Mouse (Mus musculus) macrophage (primary cell): Measurements from ENCODE around the gene Dnaja1. TPM values are rescaled to one million over a fixed set of nuclear protein-coding genes. Genes with fewer than 3 reads are reported as not detected.

Experiments
- H3K27ac ChIP-seq: fragments of 350-480 bp; formaldehyde crosslinking; 2 replicates; pipeline ENCODE4 v1.9.0; 2021
- H3K36me3 ChIP-seq: fragments of 350-480 bp; formaldehyde crosslinking; 2 replicates; pipeline ENCODE4 v1.9.0; 2021; ENCODE audit errors: inconsistent target
- H3K4me3 ChIP-seq: fragments of 350-480 bp; formaldehyde crosslinking; 2 replicates; pipeline ENCODE4 v1.9.0; 2021; ENCODE audit errors: inconsistent target
- H3K79me2 ChIP-seq: fragments of 350-480 bp; formaldehyde crosslinking; 2 replicates; pipeline ENCODE4 v1.9.0; 2021; ENCODE audit errors: inconsistent target
- WGBS: methylation state at CpG from one replicate; pipeline ENCODE4 v1.1.7; 2026; ENCODE audit warnings: inconsistent platforms; ENCODE audit not compliant: missing documents; 5-methylcytosine and 5-hydroxymethylcytosine counted together
- polyA plus RNA-seq: library from polyadenylated mRNA; stranded (reverse); fragments of 250-400 nt; gene quantifications from 3 replicates; pipeline ENCODE4 v1.2.4, GENCODE M21; 2018; ENCODE audit warnings: inconsistent platforms
- total RNA-seq, 78 experiments: library from RNA; depleted of rRNA; stranded (reverse); fragments of 250-400 nt; gene quantifications; 1 replicate in 9 of 78; 2 replicates in 24 of 78; 3 replicates in 43 of 78; 4 replicates in 2 of 78; pipeline ENCODE4 v1.2.4; 2018; ENCODE audit warnings: inconsistent platforms in 56 of 78

Gene Dnaja1
- 100 to 1,000 TPM in 25 of 26 experiments, 10 to 100 TPM in 1; 100.0 to 336 (median 180) TPM for total RNA-seq (2018; cell fraction: chromatin; rRNA removed)
- total RNA-seq (2018; cell fraction: cytosol; rRNA removed) = 100 to 1,000 TPM; 110 to 274 (median 216) TPM
- total RNA-seq (2018; cell fraction: nucleus; rRNA removed) = 100 to 1,000 TPM; 113 to 276 (median 191) TPM
- 166 to 355 TPM (median 180 TPM) in 3 replicates for polyA plus RNA-seq

DNA sequence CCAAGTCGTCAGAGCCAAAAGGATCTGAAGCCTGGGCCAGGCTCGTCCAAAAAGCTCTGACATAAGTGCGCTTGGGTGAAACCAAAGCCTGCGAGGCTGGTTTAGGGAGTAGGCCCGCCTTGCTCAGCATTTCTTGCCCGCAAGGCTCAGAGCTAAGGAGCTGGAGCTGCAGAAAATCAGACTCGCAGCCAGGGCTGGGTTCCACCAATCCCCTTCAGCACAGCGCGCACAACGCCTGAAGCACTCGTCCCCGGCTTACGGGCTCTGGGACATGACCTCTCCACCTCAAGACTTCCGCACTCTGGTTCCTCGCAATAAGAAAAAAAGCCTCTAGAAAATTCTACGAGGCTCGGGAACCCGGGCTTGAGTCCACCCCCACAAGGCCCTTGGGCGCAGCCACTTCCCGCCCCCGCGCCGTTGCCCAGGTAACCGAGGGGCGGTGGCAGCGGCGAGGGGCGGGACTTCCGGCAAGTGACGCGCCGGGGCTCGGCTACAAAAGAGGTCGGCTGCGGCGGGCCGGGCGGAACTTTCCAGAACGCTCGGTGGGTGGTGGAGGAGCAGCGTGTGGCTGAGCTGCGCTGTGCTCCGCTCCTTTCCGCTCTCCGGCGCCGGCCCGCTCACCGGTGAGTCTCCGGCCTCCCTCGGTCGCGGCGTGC is at the start of gene Dnaja1:
TSS of gene Dnaja1 (plus strand) at position 140 of the 656 bp plus-strand sequence.
- H3K4me3 ChIP-seq = peak within 1 kb of the TSS; percentile 77
- WGBS = 2% methylated on average over 38 of the region's 54 CpGs
- peaks cover 43% of the 10 kb centered on the region for H3K79me2 ChIP-seq
- peaks cover 23% of the 10 kb centered on the region; the same call in 1 of the 2 replicates for H3K36me3 ChIP-seq
- peak within 1 kb of the TSS; percentile 91 for H3K27ac ChIP-seq

DNA sequence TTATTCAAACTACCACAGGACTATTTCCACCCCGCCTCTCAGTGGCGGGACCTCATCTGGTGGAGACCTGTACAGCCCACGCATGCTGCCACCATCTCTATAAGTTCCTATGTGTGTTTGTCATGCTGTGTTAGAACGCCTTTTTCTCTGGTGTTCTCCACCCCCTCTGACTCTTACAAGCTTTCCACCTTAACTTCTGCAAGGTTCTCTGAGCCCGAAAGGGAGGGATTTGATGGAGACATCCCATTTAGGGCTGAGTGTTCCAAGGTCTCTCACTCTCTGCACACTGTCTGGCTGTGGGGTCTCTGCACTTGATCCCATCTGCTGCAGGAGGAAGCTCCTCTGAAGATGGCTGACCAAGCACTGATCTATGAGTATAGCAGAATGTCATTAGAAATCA is 48.4 kb upstream of the Dnaja1 start:
- Histone ChIP-seq H3K4me3 (no peak overlapping the region), H3K79me2 (no peaks in the 10 kb centered on the region), H3K36me3 (no peaks in the 10 kb centered on the region), H3K27ac (no peak overlapping the region)
- 97% methylated on average over 5 of the region's 5 CpGs for WGBS

DNA sequence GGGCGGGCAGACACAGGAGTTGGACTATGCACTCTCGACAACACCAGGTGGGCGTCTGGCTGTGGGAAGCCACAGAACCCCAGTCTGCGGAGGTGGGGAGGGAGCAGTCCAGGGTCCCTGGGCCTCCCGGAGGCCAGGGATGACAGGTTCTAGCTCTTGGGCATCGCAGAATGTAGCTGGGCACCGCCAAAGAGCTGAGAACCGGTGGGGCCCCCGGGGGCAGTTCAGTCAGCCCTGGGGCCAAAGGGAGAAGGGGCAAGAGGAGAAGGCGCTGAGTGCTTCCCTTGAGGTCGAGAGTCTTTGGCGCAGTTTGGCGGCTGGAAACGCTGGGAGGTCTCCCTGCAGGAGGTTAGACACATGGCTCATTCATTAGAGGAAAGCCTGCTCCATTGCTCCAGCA is 45.6 kb upstream of the Dnaja1 start:
- Histone ChIP-seq H3K79me2 (no peaks in the 10 kb centered on the region), H3K27ac (no peak overlapping the region), H3K36me3 (no peaks in the 10 kb centered on the region), H3K4me3 (no peak overlapping the region)
- 46% methylated on average over 14 of the region's 14 CpGs for WGBS

DNA sequence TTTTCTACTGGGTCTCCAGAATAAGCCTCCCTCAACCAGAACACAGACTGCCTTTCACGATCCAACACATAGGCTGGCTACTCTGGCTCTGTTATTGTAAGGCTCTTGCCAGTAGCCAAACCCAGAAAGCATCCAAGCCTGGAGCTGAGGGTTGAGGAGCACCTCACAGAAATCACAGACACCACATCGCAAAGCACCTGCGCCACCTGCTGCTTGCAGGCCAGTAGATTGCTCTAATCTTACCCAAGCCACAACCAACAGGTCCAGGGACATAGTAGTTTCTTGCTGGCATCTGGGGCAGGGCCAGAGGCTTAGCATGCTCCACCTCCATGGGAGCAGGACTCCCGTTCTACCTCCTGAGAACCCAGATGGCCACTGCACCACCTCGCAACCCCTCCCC is 44.8 kb upstream of the Dnaja1 start:
- 56% methylated on average over 5 of the region's 5 CpGs for WGBS

DNA sequence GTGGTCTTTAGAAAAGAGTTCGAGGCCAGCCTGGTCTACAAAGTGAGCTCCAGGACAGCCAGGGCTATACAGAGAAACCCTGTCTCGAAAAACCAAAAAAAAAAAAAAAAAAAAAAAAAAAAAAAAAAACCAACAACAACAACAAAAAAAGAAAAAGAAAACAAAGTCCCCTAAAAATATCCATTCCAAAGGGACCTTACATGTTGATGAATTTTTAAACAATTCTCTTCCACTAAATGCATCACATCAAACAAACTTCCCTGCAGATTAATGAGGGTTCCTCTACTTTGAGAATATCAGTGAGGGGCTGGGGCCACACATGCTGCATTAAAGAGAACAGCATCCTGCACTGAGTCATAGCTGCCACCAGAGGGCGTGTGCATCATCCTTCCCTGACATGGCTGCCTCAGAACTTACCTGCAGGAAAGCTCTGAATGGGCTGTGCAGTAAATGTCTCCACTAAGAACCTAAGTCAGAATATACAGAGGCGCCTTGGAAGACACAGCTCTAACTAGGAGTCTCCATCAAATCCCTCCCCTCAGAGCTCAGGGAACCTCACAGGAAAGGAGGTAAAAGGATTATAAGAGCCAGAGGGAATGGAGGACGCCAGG is 41.6 kb upstream of the Dnaja1 start:
- 61% methylated on average over 5 of the region's 5 CpGs for WGBS

More for the DNA sequence above, 44.8 kb upstream of the Dnaja1 start:
- H3K79me2 ChIP-seq = no peaks in the 10 kb centered on the region
- no peak overlapping the region for H3K27ac ChIP-seq
- H3K36me3 ChIP-seq = no peaks in the 10 kb centered on the region
- H3K4me3 ChIP-seq = no peak overlapping the region

DNA sequence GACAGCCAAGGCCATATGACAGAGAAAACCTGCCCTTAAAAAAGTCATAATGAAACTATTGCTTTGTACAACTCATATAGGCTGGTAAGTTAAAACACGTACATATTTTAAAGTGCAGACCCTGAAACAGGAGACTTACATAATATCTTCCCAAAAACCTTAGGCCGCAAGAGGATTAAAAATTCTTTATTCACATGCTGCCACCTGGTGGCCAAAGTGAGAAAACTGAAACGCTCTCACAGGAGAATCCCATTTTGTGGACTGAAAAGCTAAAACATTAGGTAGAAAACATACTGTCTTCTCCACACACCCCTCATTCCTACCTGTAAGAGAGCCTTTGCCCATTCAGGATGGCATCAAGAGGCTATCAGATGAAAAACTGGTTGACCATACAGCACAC is 40.0 kb upstream of the Dnaja1 start:
- H3K79me2 ChIP-seq = no peaks in the 10 kb centered on the region
- H3K36me3 ChIP-seq = peaks cover 11% of the 10 kb centered on the region; the same call in 1 of the 2 replicates
- no peak overlapping the region for H3K4me3 ChIP-seq
- WGBS = 16% methylated on average over 3 of the region's 3 CpGs
- no peak overlapping the region for H3K27ac ChIP-seq

More for the DNA sequence above, 41.6 kb upstream of the Dnaja1 start:
- Histone ChIP-seq H3K27ac (no peak overlapping the region), H3K79me2 (no peaks in the 10 kb centered on the region), H3K36me3 (no peaks in the 10 kb centered on the region), H3K4me3 (no peak overlapping the region)

DNA sequence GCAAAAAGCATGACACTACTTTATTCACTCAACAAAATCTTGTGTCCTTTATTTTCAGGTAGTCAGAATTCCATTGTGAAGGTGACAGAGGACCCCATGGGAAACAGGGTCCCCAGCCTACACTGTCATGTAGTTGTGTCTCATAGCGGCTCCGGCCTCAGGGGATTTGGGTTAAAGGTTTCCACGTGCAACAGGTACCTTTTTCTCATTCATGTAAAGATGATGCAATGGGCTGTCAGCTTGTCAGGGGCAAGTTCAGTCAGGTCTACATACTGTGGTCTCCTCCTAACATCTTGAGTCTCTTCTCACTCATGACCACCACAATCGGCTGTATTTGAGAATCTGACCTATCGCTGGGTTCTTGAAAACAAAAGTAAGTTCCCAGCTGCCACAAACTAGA is 39.6 kb upstream of the Dnaja1 start:
- H3K27ac ChIP-seq = no peak overlapping the region
- WGBS = 87% methylated on average over 5 of the region's 5 CpGs
- no peak overlapping the region for H3K4me3 ChIP-seq

DNA sequence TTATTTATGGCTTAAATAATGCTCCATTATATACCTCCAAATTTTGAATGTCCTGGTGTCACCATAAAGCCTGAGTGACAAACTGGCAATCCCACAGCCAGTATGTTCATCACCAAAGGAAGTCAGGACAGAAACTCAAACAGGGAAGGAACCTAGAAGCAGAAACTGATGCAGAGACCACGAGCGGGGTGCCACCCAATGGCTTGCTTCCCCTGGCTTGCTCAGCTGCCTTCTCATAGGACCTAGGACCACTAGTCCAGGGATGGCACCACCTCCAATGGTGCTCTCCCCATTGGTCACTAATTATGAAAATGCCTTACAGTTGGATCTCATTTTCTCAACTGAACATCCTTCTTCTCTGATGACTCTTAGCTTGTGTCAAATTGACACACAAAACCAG is 38.6 kb upstream of the Dnaja1 start:
- WGBS = 25% methylated on average over 2 of the region's 2 CpGs
- H3K79me2 ChIP-seq = no peaks in the 10 kb centered on the region
- no peak overlapping the region for H3K4me3 ChIP-seq
- peaks cover 23% of the 10 kb centered on the region; the same call in 1 of the 2 replicates for H3K36me3 ChIP-seq
- no peak overlapping the region for H3K27ac ChIP-seq

More for the DNA sequence above, 39.6 kb upstream of the Dnaja1 start:
- Histone ChIP-seq H3K79me2 (no peaks in the 10 kb centered on the region), H3K36me3 (peaks cover 14% of the 10 kb centered on the region; the same call in 1 of the 2 replicates)

DNA sequence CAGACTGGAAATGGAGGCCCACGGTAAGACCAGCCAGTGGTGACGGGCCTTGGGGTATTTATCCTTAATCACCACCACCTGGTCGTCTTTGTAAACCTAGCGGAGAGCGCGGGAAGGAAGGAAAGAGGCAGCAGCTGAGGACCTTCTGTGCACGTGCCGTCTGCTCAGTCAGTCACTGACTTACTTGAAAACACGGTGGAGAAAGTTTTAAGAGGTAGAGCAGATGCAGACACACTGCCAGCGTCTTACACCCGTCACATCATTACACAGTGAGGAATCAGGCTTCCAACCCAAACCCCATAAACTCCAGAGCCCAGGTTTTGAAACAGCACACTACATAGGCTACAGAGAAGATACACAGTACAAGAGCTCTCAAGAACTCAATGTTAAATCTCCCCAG is 30.9 kb upstream of the Dnaja1 start:
- WGBS = 97% methylated on average over 11 of the region's 11 CpGs

DNA sequence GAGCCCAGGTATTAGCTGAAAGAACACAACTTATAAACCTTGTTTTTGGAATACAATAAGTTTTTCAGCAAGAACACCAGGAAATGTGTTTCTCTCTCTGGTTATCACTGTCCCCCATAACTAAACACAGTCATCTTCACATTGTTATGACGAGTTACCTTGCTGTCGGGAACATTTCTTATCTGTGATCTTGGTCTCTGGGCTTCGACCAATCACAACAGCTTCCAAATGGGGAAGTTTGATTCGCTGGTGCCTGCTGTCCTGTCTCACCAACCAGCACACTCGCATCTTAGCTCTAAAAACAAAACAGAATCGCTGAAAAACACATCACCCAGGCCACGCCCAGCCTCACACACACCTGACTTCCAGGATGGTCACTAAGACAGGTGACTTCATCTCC is 24.9 kb upstream of the Dnaja1 start:
- 73% methylated on average over 7 of the region's 7 CpGs for WGBS
- no peak overlapping the region for H3K27ac ChIP-seq
- no peak overlapping the region for H3K4me3 ChIP-seq
- peaks cover 44% of the 10 kb centered on the region for H3K36me3 ChIP-seq
- peaks cover 23% of the 10 kb centered on the region for H3K79me2 ChIP-seq

More for the DNA sequence above, 30.9 kb upstream of the Dnaja1 start:
- Histone ChIP-seq H3K79me2 (no peaks in the 10 kb centered on the region), H3K27ac (no peak overlapping the region), H3K36me3 (peaks cover 74% of the 10 kb centered on the region), H3K4me3 (no peak overlapping the region)

DNA sequence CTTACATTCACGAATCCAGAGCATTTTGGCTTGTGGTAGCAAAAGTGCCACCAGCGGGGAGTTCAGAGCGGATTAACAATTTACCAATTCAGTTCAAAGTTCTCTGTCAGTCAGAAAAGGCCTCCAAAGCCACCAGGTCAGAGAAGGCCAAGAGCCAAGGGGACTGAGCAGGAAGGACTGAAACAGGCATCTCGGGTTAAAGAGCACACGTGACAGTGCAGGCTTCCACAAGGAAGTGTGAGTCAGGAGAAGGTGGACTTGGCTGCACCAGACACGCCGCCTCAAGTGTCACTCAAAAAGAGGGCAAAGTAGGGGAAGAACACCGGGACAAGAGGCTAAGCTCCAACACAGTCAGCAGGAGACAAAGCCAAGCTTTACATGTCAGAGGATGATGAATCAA is 21.7 kb upstream of the Dnaja1 start:
- peaks cover 15% of the 10 kb centered on the region; the same call in 1 of the 2 replicates for H3K36me3 ChIP-seq
- WGBS = 61% methylated on average over 7 of the region's 8 CpGs
- H3K4me3 ChIP-seq = no peak overlapping the region
- peaks cover 27% of the 10 kb centered on the region for H3K79me2 ChIP-seq
- H3K27ac ChIP-seq = peak overlapping the region; percentile 36

DNA sequence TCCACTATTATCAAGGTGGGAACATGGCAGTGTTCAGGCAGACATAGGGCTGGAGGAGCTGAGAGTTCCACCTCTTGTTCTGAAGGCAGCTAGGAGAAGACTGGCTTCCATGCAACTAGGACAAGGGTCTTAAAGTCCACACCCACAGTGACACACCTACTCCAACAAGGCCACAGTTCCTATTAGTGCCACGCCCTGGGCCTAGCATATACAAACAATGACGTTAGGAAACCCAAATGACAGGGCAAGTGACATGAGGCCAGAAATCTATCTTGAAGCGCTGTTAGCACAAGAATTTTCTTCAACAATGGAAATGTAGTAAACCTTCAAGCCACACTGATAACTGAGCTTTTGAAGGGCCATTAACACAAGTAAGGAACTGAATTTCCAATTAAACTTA is 20.2 kb upstream of the Dnaja1 start:
- H3K27ac ChIP-seq = peak overlapping the region; percentile 95
- 92% methylated on average over 3 of the region's 3 CpGs for WGBS
- 0 out of 2 replicates have a peak, but pooled peaks cover 2% of the 10 kb centered on the region for H3K36me3 ChIP-seq
- peaks cover 27% of the 10 kb centered on the region for H3K79me2 ChIP-seq
- peak overlapping the region; percentile 75 for H3K4me3 ChIP-seq

DNA sequence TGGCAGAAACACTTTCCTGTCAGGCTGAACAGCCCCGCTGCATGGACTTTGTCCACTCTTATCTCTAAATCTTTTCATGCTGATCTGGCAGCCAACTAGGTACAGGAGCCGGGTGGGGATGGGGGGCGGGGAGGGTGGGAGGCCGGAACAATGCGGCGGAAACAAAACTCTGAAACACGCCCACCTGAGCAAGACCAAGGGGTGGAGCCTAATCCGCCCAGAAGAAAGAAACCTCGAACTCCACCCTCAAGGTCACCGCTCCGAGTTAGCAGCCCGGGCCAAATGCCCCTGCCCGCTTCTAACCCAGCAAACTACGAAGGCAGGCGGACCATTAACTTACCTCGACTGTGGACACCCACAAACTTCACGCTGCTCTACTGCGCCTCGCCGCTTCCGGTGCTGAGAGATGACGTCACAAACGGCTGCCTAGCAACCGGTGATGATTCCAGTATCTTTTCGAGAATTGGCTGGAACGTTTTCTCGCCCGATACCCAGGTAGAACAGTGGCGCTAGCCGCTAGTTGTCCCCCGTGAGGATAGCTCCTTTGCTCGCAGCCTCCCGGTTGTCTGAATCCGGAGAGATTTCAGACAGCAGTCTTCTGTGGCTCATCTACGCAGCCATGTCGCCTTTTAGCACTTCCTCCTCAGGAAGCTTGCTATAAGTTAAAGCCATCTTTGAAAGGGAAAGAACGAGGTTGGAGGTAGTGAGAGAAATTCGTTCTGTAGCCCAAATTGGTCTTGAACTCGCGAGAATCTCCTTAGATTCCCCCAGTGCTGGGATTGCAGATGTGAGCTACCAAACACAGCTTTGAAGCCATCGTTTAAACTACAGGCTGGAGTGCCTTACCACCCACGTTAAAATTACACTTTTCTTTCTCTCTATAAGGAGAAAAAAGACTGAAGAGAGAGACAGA is 18.9 kb upstream of the Dnaja1 start, which contains the start of gene Aptx:
TSS of gene Aptx (minus strand) at position 398 of the 913 bp plus-strand sequence.
- no peaks in the 10 kb centered on the region for H3K36me3 ChIP-seq
- under 1% methylated on average over 42 of the region's 42 CpGs for WGBS
- peak within 1 kb of the TSS; percentile 75 for H3K4me3 ChIP-seq
- H3K79me2 ChIP-seq = peaks cover 27% of the 10 kb centered on the region
- H3K27ac ChIP-seq = peak within 1 kb of the TSS; percentile 95

DNA sequence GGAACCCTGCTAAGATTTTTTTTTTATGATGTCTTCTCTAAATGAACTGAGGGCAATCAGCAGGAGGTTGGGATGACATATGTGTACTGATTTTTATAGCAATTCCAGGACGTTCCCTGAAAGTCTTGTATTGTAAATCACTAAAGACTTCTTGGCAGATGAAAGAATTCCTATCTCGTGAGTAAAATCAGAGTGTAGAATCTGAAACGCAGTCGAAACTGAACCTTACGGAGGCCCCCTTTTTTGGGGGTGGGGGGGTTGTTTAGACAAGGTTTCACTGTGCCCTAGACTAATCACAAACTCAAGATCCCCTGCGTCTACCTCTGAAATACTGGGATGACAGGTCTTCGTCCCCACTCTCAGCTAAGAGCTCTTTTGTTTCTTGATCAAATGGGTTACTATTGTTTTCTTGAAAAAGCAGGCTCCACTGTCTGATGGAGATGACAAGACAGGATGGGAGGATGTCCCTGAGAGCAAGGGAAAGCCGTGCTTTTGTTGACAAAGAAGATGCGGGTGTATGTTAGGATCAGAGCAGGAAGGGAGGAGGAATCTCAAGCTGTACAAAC is 18.2 kb upstream of the Dnaja1 start:
- WGBS = 49% methylated on average over 9 of the region's 9 CpGs
- Histone ChIP-seq H3K79me2 (peaks cover 27% of the 10 kb centered on the region), H3K27ac (peak overlapping the region; percentile 95), H3K4me3 (peak overlapping the region; percentile 75), H3K36me3 (no peaks in the 10 kb centered on the region)
